In genomic region chr1:190264501-190264900, GRCm38 (mm10) we compare ENCODE assay signal across 22 mouse cellular contexts.
DNase-seq lines count a peak whose midpoint lies in the region; ATAC-seq lines count a peak whose summit lies in the region.
"Had no signal": no experiment of that assay in that cellular context is flagged by ENCODE, and none has a peak within 500 bp of the region (broad histone marks: within the 10 kb centered on the region; RNA-seq: fewer than 3 reads in every experiment).

No protein-coding gene starts in this region.

- no peak overlapping the region for H3K4me3 ChIP-seq in limb, embryonic 11.5 days (ENCODE audit: low read depth, low read length)
- no peak overlapping the region for H3K4me3 ChIP-seq in limb, embryonic 10.5 days
- H3K4me3 ChIP-seq in hindbrain, embryonic 14.5 days (replicated peaks; ENCODE audit: low read length): no peak overlapping the region
- H3K4me3 ChIP-seq: embryonic facial prominence, embryonic 10.5 days; embryonic facial prominence, embryonic 13.5 days; erythroblast, embryonic 14.5 days; forebrain, embryonic 12.5 days; forebrain, embryonic 15.5 days; heart, embryonic 10.5 days; heart, embryonic 13.5 days; hindbrain, embryonic 15.5 days had no signal

- no peaks in the 10 kb centered on the region for H3K27me3 ChIP-seq in limb, embryonic 11.5 days (ENCODE audit: control insufficient read depth, insufficient read depth, low read length)
- H3K27me3 ChIP-seq in limb, embryonic 10.5 days (ENCODE audit: low read depth, poor library complexity, severe bottlenecking): peaks cover 9% of the 10 kb centered on the region; the same call in 1 of the 2 replicates
- H3K27me3 ChIP-seq in hindbrain, embryonic 14.5 days (ENCODE audit: control insufficient read depth, insufficient read depth, low read length): no peaks in the 10 kb centered on the region
- H3K27me3 ChIP-seq: embryonic facial prominence, embryonic 13.5 days had no signal

- no peaks in the 10 kb centered on the region for H3K36me3 ChIP-seq in limb, embryonic 11.5 days (ENCODE audit: control insufficient read depth, insufficient read depth, low read length)
- no peaks in the 10 kb centered on the region for H3K36me3 ChIP-seq in limb, embryonic 10.5 days
- H3K36me3 ChIP-seq in hindbrain, embryonic 14.5 days (replicated peaks; ENCODE audit: control insufficient read depth, insufficient read depth): no peaks in the 10 kb centered on the region
- H3K36me3 ChIP-seq: embryonic facial prominence, embryonic 10.5 days; embryonic facial prominence, embryonic 13.5 days; forebrain, embryonic 12.5 days; forebrain, embryonic 15.5 days; heart, embryonic 10.5 days; heart, embryonic 13.5 days; hindbrain, embryonic 15.5 days had no signal

- peak; percentile 21 for DNase-seq in embryo, embryonic 10 days (ENCODE audit: low spot score)
- no peak for DNase-seq in embryo, embryonic 9.5 days (ENCODE audit: extremely low spot score)
- DNase-seq in limb, embryonic 11.5 days (ENCODE audit: low spot score): peak; percentile 29
- no peak for DNase-seq in limb, embryonic 10.5 days (ENCODE audit: low spot score)
- peak; percentile 25 for DNase-seq in adrenal gland, postnatal 14 days
- no peak for DNase-seq in hindbrain, embryonic 14.5 days (ENCODE audit: low spot score)
- DNase-seq: cerebellum, adult 18-20 months; cerebellum, adult 9-10 months; gastrocnemius, postnatal 25 days; heart, adult 18-20 months; heart, postnatal 14 days; heart, postnatal 4 days had no signal

- 0 out of 2 replicates have a peak, but pooled peaks cover 3% of the 10 kb centered on the region for H3K4me1 ChIP-seq in limb, embryonic 11.5 days (ENCODE audit: control insufficient read depth, insufficient read depth, low read length)
- peaks cover 22% of the 10 kb centered on the region for H3K4me1 ChIP-seq in limb, embryonic 10.5 days
- H3K4me1 ChIP-seq in hindbrain, embryonic 14.5 days (replicated peaks; ENCODE audit: control insufficient read depth, insufficient read depth, low read length): no peaks in the 10 kb centered on the region
- H3K4me1 ChIP-seq: hindbrain, embryonic 15.5 days had no signal

- H3K4me2 ChIP-seq in limb, embryonic 11.5 days (ENCODE audit: low read depth, severe bottlenecking): no peak overlapping the region
- no peak overlapping the region for H3K4me2 ChIP-seq in hindbrain, embryonic 14.5 days (replicated peaks)
- H3K4me2 ChIP-seq: embryonic facial prominence, embryonic 13.5 days; forebrain, embryonic 12.5 days; forebrain, embryonic 15.5 days; heart, embryonic 13.5 days; hindbrain, embryonic 15.5 days had no signal

- no peak overlapping the region for H3K9ac ChIP-seq in limb, embryonic 11.5 days (ENCODE audit: low read length)
- H3K9ac ChIP-seq in hindbrain, embryonic 14.5 days: no peak overlapping the region
- H3K9ac ChIP-seq: embryonic facial prominence, embryonic 13.5 days; forebrain, embryonic 12.5 days; forebrain, embryonic 15.5 days; heart, embryonic 13.5 days; hindbrain, embryonic 15.5 days had no signal

- 38% methylated on average over 8 of the region's 8 CpGs for WGBS in limb, embryonic 11.5 days
- WGBS in limb, embryonic 10.5 days: 58% methylated on average over 8 of the region's 8 CpGs
- 71% methylated on average over 8 of the region's 8 CpGs for WGBS in hindbrain, embryonic 14.5 days

- no peaks in the 10 kb centered on the region for H3K9me3 ChIP-seq in limb, embryonic 11.5 days (ENCODE audit: control insufficient read depth, low read length)
- no peaks in the 10 kb centered on the region for H3K9me3 ChIP-seq in limb, embryonic 10.5 days (replicated peaks)
- no peaks in the 10 kb centered on the region for H3K9me3 ChIP-seq in hindbrain, embryonic 14.5 days (ENCODE audit: control insufficient read depth, low read length)
- H3K9me3 ChIP-seq: embryonic facial prominence, embryonic 10.5 days; embryonic facial prominence, embryonic 13.5 days; forebrain, embryonic 12.5 days; forebrain, embryonic 15.5 days; heart, embryonic 10.5 days; heart, embryonic 13.5 days; hindbrain, embryonic 15.5 days had no signal

- no peak for ATAC-seq in limb, embryonic 11.5 days (ENCODE audit: insufficient number of reproducible peaks, low FRiP score, low TSS enrichment, low read depth)
- no peak for ATAC-seq in hindbrain, embryonic 14.5 days (ENCODE audit: low FRiP score)
- ATAC-seq: CD4-positive, CD25-positive, alpha-beta regulatory T cell, adult 4 months; forebrain, embryonic 15.5 days; intestine, postnatal 0 days had no signal

- H3K27ac ChIP-seq in limb, embryonic 11.5 days (replicated peaks; ENCODE audit: low read depth, low read length): no peak overlapping the region
- no peak overlapping the region for H3K27ac ChIP-seq in limb, embryonic 10.5 days
- no peak overlapping the region for H3K27ac ChIP-seq in hindbrain, embryonic 14.5 days
- H3K27ac ChIP-seq: embryonic facial prominence, embryonic 10.5 days; embryonic facial prominence, embryonic 13.5 days; forebrain, embryonic 12.5 days; forebrain, embryonic 15.5 days; heart, embryonic 10.5 days; heart, embryonic 13.5 days; hindbrain, embryonic 15.5 days had no signal

Comparison
In these comparisons a context has a peak if more than half of its experiments do, and no peak if none do; other contexts are left out.
1. DNase-seq: peak in embryo, embryonic 10 days (single experiment), limb, embryonic 11.5 days (single experiment) and adrenal gland, postnatal 14 days (single experiment); none in embryo, embryonic 9.5 days (single experiment), limb, embryonic 10.5 days (single experiment) and hindbrain, embryonic 14.5 days (single experiment).